Mouse (Mus musculus) left cerebral cortex, postnatal 4 days (tissue): ENCODE results near the gene Ldb3. TPM values are rescaled to one million over a fixed set of nuclear protein-coding genes. Genes with fewer than 3 reads are reported as not detected.

Experiments
- DNase-seq: peaks from one replicate; pipeline ENCODE4 v3.0.0-alpha.2; 2022
- intact Hi-C: fragments of 180-260 bp; cut with DNase I; formaldehyde crosslinking; loops from one replicate; pipeline ENCODE4 v1.15.1; 2025
- total RNA-seq, 2 experiments: library from RNA; stranded (reverse); gene quantifications; 2 replicates each; pipeline ENCODE4 v1.2.3; 2021

Ldb3 gene
- total RNA-seq = 1 to 10 TPM; 1.5 to 1.7 TPM

- intact Hi-C loops = no loop called here
- no peak for DNase-seq
Measured at GRCm38 (mm10) chr14:34588498-34588897, at the start of gene Ldb3. Gene Ldb3, minus strand, starts transcription at chr14:34588682.

GRCm38 (mm10) chr14:34635721-34636120 lies 47.2 kb upstream of the Ldb3 start:
- DNase-seq = no peak
- intact Hi-C loops = no loop called here

- no peak for DNase-seq
- intact Hi-C loops = no loop called here
Measured at GRCm38 (mm10) chr14:34635192-34635591, 46.7 kb upstream of the Ldb3 start.

- DNase-seq = no peak
- intact Hi-C loops = no loop called here
Measured at GRCm38 (mm10) chr14:34632722-34633448, 44.4 kb upstream of the Ldb3 start.

GRCm38 (mm10) chr14:34626824-34627223 lies 38.3 kb upstream of the Ldb3 start:
- DNase-seq = no peak
- intact Hi-C loops = no loop called here

GRCm38 (mm10) chr14:34623531-34624210 lies 35.2 kb upstream of the Ldb3 start:
- intact Hi-C loops = no loop called here

GRCm38 (mm10) chr14:34623074-34623473 lies 34.6 kb upstream of the Ldb3 start:
- intact Hi-C loops = no loop called here
- DNase-seq = no peak

More at GRCm38 (mm10) chr14:34623531-34624210, 35.2 kb upstream of the Ldb3 start:
- DNase-seq = no peak

- peak; percentile 22 for DNase-seq
- intact Hi-C loops = no loop called here
Measured at GRCm38 (mm10) chr14:34620611-34621376, 32.3 kb upstream of the Ldb3 start.

- intact Hi-C loops = loop anchor here (2.0 kb wide), 1 partner anchor 158 kb away; no protein-coding TSS in a partner anchor
- no peak for DNase-seq
Measured at GRCm38 (mm10) chr14:34618808-34619207, 30.3 kb upstream of the Ldb3 start.

GRCm38 (mm10) chr14:34616821-34617220 lies 28.3 kb upstream of the Ldb3 start:
- intact Hi-C loops = no loop called here
- DNase-seq = peak; percentile 86

GRCm38 (mm10) chr14:34615625-34616024 lies 27.1 kb upstream of the Ldb3 start:
- DNase-seq = no peak
- intact Hi-C loops = no loop called here

GRCm38 (mm10) chr14:34615082-34615481 lies 26.6 kb upstream of the Ldb3 start:
- intact Hi-C loops = no loop called here
- DNase-seq = no peak

GRCm38 (mm10) chr14:34614551-34614950 lies 26.1 kb upstream of the Ldb3 start:
- no peak for DNase-seq
- intact Hi-C loops = no loop called here

- no peak for DNase-seq
- intact Hi-C loops = no loop called here
Measured at GRCm38 (mm10) chr14:34613523-34613922, 25.0 kb upstream of the Ldb3 start.

- intact Hi-C loops = no loop called here
- DNase-seq = no peak
Measured at GRCm38 (mm10) chr14:34612222-34612621, 23.7 kb upstream of the Ldb3 start.

GRCm38 (mm10) chr14:34611591-34611990 lies 23.1 kb upstream of the Ldb3 start:
- no peak for DNase-seq
- intact Hi-C loops = no loop called here

- intact Hi-C loops = no loop called here
Measured at GRCm38 (mm10) chr14:34601910-34602309, 13.4 kb upstream of the Ldb3 start.

GRCm38 (mm10) chr14:34599941-34600340 lies 11.5 kb upstream of the Ldb3 start, which contains the start of gene Opn4:
Gene Opn4, minus strand, starts transcription at chr14:34600142.
- intact Hi-C loops = no loop called here
- no peak for DNase-seq

More at GRCm38 (mm10) chr14:34601910-34602309, 13.4 kb upstream of the Ldb3 start:
- no peak for DNase-seq

GRCm38 (mm10) chr14:34595596-34596255 lies 7.2 kb upstream of the Ldb3 start:
- intact Hi-C loops = no loop called here
- DNase-seq = no peak

GRCm38 (mm10) chr14:34591741-34592535 lies 3.5 kb upstream of the Ldb3 start:
- intact Hi-C loops = no loop called here
- DNase-seq = no peak
